Mouse (Mus musculus): ENCODE measurements around the gene Cttnbp2. TPM values are rescaled to one million over a fixed set of nuclear protein-coding genes. Genes with fewer than 3 reads are reported as not detected.

Cttnbp2 gene
- total RNA-seq, 1 experiment, result 0.36 TPM

DNA sequence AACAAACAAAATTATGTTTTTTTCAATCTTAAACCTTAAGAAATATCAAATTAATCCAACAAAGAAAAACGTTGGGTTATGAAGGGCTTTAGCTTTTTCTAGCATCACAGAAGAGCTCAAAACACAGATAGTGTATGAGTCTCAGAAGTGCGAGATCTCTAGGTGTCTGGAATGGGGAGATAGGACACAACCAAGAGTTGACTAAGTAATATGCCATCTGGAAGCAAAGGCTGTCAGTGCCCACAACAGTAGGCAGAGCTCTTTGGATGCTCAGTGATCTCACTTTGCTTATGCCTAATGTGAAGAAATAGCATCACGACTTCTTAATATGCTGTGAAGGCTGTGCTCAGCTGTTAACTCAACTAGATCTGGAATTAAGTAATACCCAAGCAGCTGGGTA is 72.3 kb downstream of the Cttnbp2 start:
- TF ChIP-seq ZC3H11A (IDR thresholded peaks at IDR 0.05; ENCODE audit: borderline replicate concordance, low read depth, low read length) (no peak), CHD2 (IDR thresholded peaks at IDR 0.05; ENCODE audit: low read depth, low read length) (no peak), MAFK (IDR thresholded peaks at IDR 0.05; ENCODE audit: insufficient read depth, low read depth, low read length) (no peak)
- in situ Hi-C loops (cut with MboI; ENCODE audit: low sequenced_read_pairs in 2 of 2, unreplicated experiment in 2 of 2), result no loop called here
- DNase-seq (ENCODE audit: low read depth, low spot score), result no peak
- Histone ChIP-seq H3K4me3 (ENCODE audit: insufficient read depth in 1 of 2, low read depth in 1 of 2, low read length in 2 of 2, poor library complexity in 1 of 2, severe bottlenecking in 1 of 2) (no peak overlapping the region), H3K36me3 (ENCODE audit: control insufficient read depth, insufficient read depth, low read length, poor library complexity, severe bottlenecking) (no peaks in the 10 kb centered on the region), H3K27ac (ENCODE audit: insufficient read depth, low read depth, low read length, poor library complexity, severe bottlenecking) (no peak overlapping the region), H3K9me3 (ENCODE audit: control insufficient read depth, insufficient read depth, low read depth, low read length) (no peaks in the 10 kb centered on the region), H3K9ac (ENCODE audit: insufficient read depth, low read depth, low read length, poor library complexity, severe bottlenecking) (no peak overlapping the region), H3K4me1 (ENCODE audit: control insufficient read depth in 2 of 2, insufficient read depth in 2 of 2, low read length in 2 of 2, poor library complexity in 1 of 2) (no peaks in the 10 kb centered on the region)

GRCm38 (mm10) chr6:18440918-18441532 is 73.6 kb downstream of the Cttnbp2 start:
- Histone ChIP-seq H3K9me3 (ENCODE audit: control insufficient read depth, insufficient read depth, low read depth, low read length) (no peaks in the 10 kb centered on the region), H3K4me3 (ENCODE audit: insufficient read depth in 1 of 2, low read depth in 1 of 2, low read length in 2 of 2, poor library complexity in 1 of 2, severe bottlenecking in 1 of 2) (no peak overlapping the region), H3K36me3 (ENCODE audit: control insufficient read depth, insufficient read depth, low read length, poor library complexity, severe bottlenecking) (no peaks in the 10 kb centered on the region), H3K9ac (ENCODE audit: insufficient read depth, low read depth, low read length, poor library complexity, severe bottlenecking) (no peak overlapping the region), H3K4me1 (ENCODE audit: control insufficient read depth in 2 of 2, insufficient read depth in 2 of 2, low read length in 2 of 2, poor library complexity in 1 of 2) (no peaks in the 10 kb centered on the region), H3K27ac (ENCODE audit: insufficient read depth, low read depth, low read length, poor library complexity, severe bottlenecking) (no peak overlapping the region)
- no peak for DNase-seq (ENCODE audit: low read depth, low spot score)
- TF ChIP-seq CHD2 (IDR thresholded peaks at IDR 0.05; ENCODE audit: low read depth, low read length), result no peak
- TF ChIP-seq MAFK (IDR thresholded peaks at IDR 0.05; ENCODE audit: insufficient read depth, low read depth, low read length), result no peak
- TF ChIP-seq ZNF384 (IDR thresholded peaks at IDR 0.05; ENCODE audit: low read depth, low read length), result no peak
- TF ChIP-seq ZC3H11A (IDR thresholded peaks at IDR 0.05; ENCODE audit: borderline replicate concordance, low read depth, low read length), result no peak
- TF ChIP-seq HCFC1 (IDR thresholded peaks at IDR 0.05; ENCODE audit: borderline replicate concordance, insufficient read depth, low read length), result no peak
- in situ Hi-C loops (cut with MboI; ENCODE audit: low sequenced_read_pairs in 2 of 2, unreplicated experiment in 2 of 2), result no loop called here

GRCm38 (mm10) chr6:18436127-18436812 is 78.4 kb downstream of the Cttnbp2 start:
- TF ChIP-seq ZNF384 (IDR thresholded peaks at IDR 0.05; ENCODE audit: low read depth, low read length), result no peak
- no peak for TF ChIP-seq HCFC1 (IDR thresholded peaks at IDR 0.05; ENCODE audit: borderline replicate concordance, insufficient read depth, low read length)
- TF ChIP-seq ZC3H11A (IDR thresholded peaks at IDR 0.05; ENCODE audit: borderline replicate concordance, low read depth, low read length), result no peak
- no peak for TF ChIP-seq CHD2 (IDR thresholded peaks at IDR 0.05; ENCODE audit: low read depth, low read length)
- TF ChIP-seq MAFK (IDR thresholded peaks at IDR 0.05; ENCODE audit: insufficient read depth, low read depth, low read length), result no peak
- no peak overlapping the region for H3K27ac ChIP-seq (ENCODE audit: insufficient read depth, low read depth, low read length, poor library complexity, severe bottlenecking)
- no peaks in the 10 kb centered on the region for H3K9me3 ChIP-seq (ENCODE audit: control insufficient read depth, insufficient read depth, low read depth, low read length)
- H3K4me3 ChIP-seq (ENCODE audit: insufficient read depth in 1 of 2, low read depth in 1 of 2, low read length in 2 of 2, poor library complexity in 1 of 2, severe bottlenecking in 1 of 2), result no peak overlapping the region
- no peaks in the 10 kb centered on the region for H3K4me1 ChIP-seq (ENCODE audit: control insufficient read depth in 2 of 2, insufficient read depth in 2 of 2, low read length in 2 of 2, poor library complexity in 1 of 2)
- H3K36me3 ChIP-seq (ENCODE audit: control insufficient read depth, insufficient read depth, low read length, poor library complexity, severe bottlenecking), result no peaks in the 10 kb centered on the region
- in situ Hi-C loops (cut with MboI; ENCODE audit: low sequenced_read_pairs in 2 of 2, unreplicated experiment in 2 of 2), result no loop called here
- no peak for DNase-seq (ENCODE audit: low read depth, low spot score)
- no peak overlapping the region for H3K9ac ChIP-seq (ENCODE audit: insufficient read depth, low read depth, low read length, poor library complexity, severe bottlenecking)

- Histone ChIP-seq H3K36me3 (ENCODE audit: control insufficient read depth, insufficient read depth, low read length, poor library complexity, severe bottlenecking) (no peaks in the 10 kb centered on the region), H3K4me1 (ENCODE audit: control insufficient read depth in 2 of 2, insufficient read depth in 2 of 2, low read length in 2 of 2, poor library complexity in 1 of 2) (no peaks in the 10 kb centered on the region), H3K4me3 (ENCODE audit: insufficient read depth in 1 of 2, low read depth in 1 of 2, low read length in 2 of 2, poor library complexity in 1 of 2, severe bottlenecking in 1 of 2) (no peak overlapping the region), H3K9ac (ENCODE audit: insufficient read depth, low read depth, low read length, poor library complexity, severe bottlenecking) (no peak overlapping the region), H3K27ac (ENCODE audit: insufficient read depth, low read depth, low read length, poor library complexity, severe bottlenecking) (no peak overlapping the region), H3K9me3 (ENCODE audit: control insufficient read depth, insufficient read depth, low read depth, low read length) (no peaks in the 10 kb centered on the region)
- DNase-seq (ENCODE audit: low read depth, low spot score), result no peak
- in situ Hi-C loops (cut with MboI; ENCODE audit: low sequenced_read_pairs in 2 of 2, unreplicated experiment in 2 of 2), result no loop called here
- TF ChIP-seq ZNF384 (IDR thresholded peaks at IDR 0.05; ENCODE audit: low read depth, low read length), result no peak
- TF ChIP-seq ZC3H11A (IDR thresholded peaks at IDR 0.05; ENCODE audit: borderline replicate concordance, low read depth, low read length), result no peak
- no peak for TF ChIP-seq MAFK (IDR thresholded peaks at IDR 0.05; ENCODE audit: insufficient read depth, low read depth, low read length)
- no peak for TF ChIP-seq CHD2 (IDR thresholded peaks at IDR 0.05; ENCODE audit: low read depth, low read length)
- TF ChIP-seq HCFC1 (IDR thresholded peaks at IDR 0.05; ENCODE audit: borderline replicate concordance, insufficient read depth, low read length), result no peak
Observed at GRCm38 (mm10) chr6:18434828-18435531, 79.7 kb downstream of the Cttnbp2 start.
